Mouse (Mus musculus) gastrocnemius, adult 2 months (tissue): ENCODE data around the gene Tsr3. TPM values are rescaled to one million over a fixed set of nuclear protein-coding genes. Genes with fewer than 3 reads are reported as not detected.
A peak's percentile ranks its signal among the peaks of the same experiment; 100 is the strongest.
"Not testable (repeated sequence)": the region's sequence is repeated elsewhere in the genome, so short reads cannot be mapped to it uniquely, and the experiment has no call there.

ENCODE experiments used
- DNase-seq: peaks from one replicate; pipeline ENCODE4 v3.0.0; 2022
- H3K27ac ChIP-seq: fragments of 200-600 bp; 2 replicates; pipeline ENCODE4 v1.8.1; 2022; ENCODE audit warnings: mild to moderate bottlenecking
- H3K4me3 ChIP-seq: fragments of 200-600 bp; 2 replicates; pipeline ENCODE4 v1.8.1; 2022; ENCODE audit warnings: mild to moderate bottlenecking, moderate library complexity
- CTCF ChIP-seq: fragments of 200-600 bp; IDR thresholded peaks from 2 replicates; pipeline ENCODE4 v1.8.1; 2022; ENCODE audit warnings: antibody characterized with exemption, mild to moderate bottlenecking, moderate library complexity
- intact Hi-C: fragments of 180-260 bp; cut with DNase I; formaldehyde crosslinking; loops from one replicate; pipeline ENCODE4 v1.15.1; 2025
- total RNA-seq, 2 experiments: library from RNA; stranded (reverse); gene quantifications; 2 replicates each; pipeline ENCODE4 v1.2.3; 2021

Tsr3 gene
- total RNA-seq, 2 experiments from 2014 or later: 16.3 to 17.5 TPM

DNA sequence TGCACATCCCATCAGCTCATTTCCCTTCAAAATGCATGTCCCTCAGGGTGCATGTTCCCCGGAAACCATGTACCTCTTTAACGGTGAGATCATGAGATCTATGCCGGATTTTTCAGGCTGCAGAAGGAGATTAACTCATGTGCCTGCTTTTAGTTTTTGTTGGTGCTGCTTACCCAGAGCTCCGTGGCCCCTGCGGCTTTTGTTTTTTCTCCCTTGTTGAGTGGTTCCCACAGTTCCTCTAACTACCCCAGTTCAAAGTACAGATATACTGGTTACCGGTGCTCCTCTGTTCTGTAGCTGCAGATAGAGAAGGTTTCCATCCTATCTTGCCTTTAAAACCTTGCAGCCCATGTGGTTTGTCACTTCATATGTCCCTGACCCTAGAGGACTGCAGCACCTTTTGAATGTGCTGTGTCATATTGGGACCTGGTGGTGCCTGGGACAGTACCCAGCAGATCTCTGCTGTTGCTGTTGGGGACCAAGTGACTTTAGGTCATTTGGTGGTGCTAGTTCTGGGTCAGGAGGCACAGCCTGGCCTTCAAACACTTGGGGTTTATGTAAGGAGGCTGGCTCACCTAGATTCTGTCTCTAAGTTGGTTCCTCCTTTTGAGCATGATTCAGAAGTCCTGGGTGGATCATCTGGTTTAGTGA lies 16.9 kb upstream of the Tsr3 start:
- TF ChIP-seq CTCF: no peak
- intact Hi-C loops: no loop called here
- H3K4me3 ChIP-seq: peak overlapping the region; percentile 61

GRCm38 (mm10) chr17:25224586-25225222 lies 15.3 kb upstream of the Tsr3 start:
- Histone ChIP-seq H3K27ac (no peak overlapping the region), H3K4me3 (no peak overlapping the region)
- intact Hi-C loops: no loop called here
- no peak for TF ChIP-seq CTCF
- no peak for DNase-seq

More for the DNA sequence above, 16.9 kb upstream of the Tsr3 start:
- no peak for DNase-seq
- H3K27ac ChIP-seq: peak overlapping the region; percentile 39

DNA sequence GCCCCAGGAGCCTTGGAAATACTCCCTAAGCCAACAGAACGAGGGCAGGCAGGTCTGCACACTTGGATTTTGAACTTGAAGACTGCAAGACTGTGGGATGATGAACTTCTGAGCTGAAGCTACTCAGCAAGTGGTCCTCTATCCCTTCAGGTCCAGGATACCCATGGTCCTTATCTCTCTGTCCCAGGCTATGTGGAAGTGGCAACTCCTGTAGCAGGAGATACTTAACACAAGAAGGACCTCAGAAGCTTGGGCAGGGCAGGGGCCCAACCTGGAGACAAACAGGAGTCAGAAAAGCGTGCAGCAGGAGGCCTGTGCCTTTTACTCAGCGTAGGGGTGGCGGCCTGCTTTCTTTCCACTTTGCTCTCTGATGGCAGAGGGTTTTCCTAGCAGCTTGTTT lies 14.3 kb upstream of the Tsr3 start:
- no peak for TF ChIP-seq CTCF
- no peak overlapping the region for H3K27ac ChIP-seq
- no peak for DNase-seq
- no peak overlapping the region for H3K4me3 ChIP-seq
- intact Hi-C loops: no loop called here

GRCm38 (mm10) chr17:25227991-25228390 lies 12.0 kb upstream of the Tsr3 start:
- TF ChIP-seq CTCF: no peak
- intact Hi-C loops: no loop called here
- Histone ChIP-seq H3K4me3 (no peak overlapping the region), H3K27ac (no peak overlapping the region)
- DNase-seq: no peak

GRCm38 (mm10) chr17:25230014-25230655 lies 9.8 kb upstream of the Tsr3 start:
- H3K27ac ChIP-seq, intact Hi-C loops, DNase-seq, H3K4me3 ChIP-seq: not testable (repeated sequence)

- intact Hi-C loops: no loop called here
- Histone ChIP-seq H3K27ac (no peak overlapping the region), H3K4me3 (no peak overlapping the region)
- no peak for TF ChIP-seq CTCF
- no peak for DNase-seq
These were observed 9.3 kb upstream of the Tsr3 start for GRCm38 (mm10) chr17:25230700-25231099.

DNA sequence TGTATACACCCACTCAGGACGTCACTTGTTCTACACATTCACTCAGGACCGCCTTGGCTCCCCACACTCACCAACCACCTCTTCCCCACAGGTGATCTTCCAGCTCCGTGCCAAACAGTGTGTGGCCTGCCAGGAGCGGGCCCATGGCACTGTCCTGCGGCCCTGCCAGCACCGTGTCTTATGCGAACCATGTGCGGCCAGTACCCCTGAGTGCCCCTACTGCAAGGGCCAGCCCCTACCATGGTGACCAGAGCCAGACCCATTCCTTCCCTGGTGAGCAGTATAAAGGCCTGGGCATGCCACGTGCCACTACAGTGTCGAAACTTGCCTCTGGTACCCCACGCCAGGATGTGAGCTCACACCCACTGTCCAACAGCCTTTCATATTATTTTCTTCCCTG lies 8.3 kb upstream of the Tsr3 start:
- H3K27ac ChIP-seq, intact Hi-C loops, H3K4me3 ChIP-seq, DNase-seq: not testable (repeated sequence)

- H3K4me3 ChIP-seq: no peak overlapping the region
- H3K27ac ChIP-seq: no peak overlapping the region
- no peak for TF ChIP-seq CTCF
- DNase-seq: no peak
- intact Hi-C loops: no loop called here
These were observed 4.3 kb upstream of the Tsr3 start for GRCm38 (mm10) chr17:25235635-25236034.

DNA sequence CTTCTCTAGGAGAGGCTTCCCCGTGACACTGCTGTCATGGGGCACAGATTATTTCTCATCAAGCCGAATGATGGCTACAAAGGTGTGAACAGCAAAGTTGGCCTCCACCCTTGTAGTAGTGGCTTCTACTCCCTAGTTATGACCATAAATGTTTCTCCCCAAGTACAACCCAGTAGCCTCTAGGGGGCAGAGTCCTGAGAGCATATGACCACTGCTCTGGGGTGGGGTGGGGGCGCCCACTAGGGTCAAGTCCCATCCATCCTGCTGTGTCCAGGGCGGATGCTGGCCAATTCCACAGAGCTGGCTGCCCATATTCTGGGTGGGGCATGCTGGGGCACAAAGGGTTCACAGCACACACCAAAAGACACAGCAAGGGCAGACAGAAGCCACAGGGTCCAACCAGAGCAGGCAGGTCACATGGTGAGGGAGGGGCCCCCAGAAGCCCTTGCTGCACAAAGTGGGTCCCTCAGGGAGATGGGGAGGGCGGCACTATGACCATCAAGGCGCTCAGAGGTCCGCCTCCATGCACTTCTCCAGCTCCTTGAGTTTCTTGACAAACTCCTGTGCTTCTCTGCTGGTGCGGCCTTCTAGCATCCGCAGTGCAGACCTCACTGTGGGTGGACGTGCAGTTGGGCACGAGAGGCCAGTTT lies 3.3 kb downstream of the Tsr3 start:
- no peak overlapping the region for H3K27ac ChIP-seq
- intact Hi-C loops: no loop called here
- DNase-seq: no peak
- TF ChIP-seq CTCF: peak; percentile 28; the same call in 1 of the 2 replicates
- H3K4me3 ChIP-seq: no peak overlapping the region

- H3K27ac ChIP-seq: no peak overlapping the region
- no peak overlapping the region for H3K4me3 ChIP-seq
- intact Hi-C loops: no loop called here
- no peak for DNase-seq
- no peak for TF ChIP-seq CTCF
These were observed 4.3 kb downstream of the Tsr3 start for GRCm38 (mm10) chr17:25244239-25244638.

- Histone ChIP-seq H3K4me3 (no peak overlapping the region), H3K27ac (no peak overlapping the region)
- TF ChIP-seq CTCF: no peak
- intact Hi-C loops: no loop called here
- no peak for DNase-seq
These were observed 8.2 kb downstream of the Tsr3 start for GRCm38 (mm10) chr17:25248033-25248750.

DNA sequence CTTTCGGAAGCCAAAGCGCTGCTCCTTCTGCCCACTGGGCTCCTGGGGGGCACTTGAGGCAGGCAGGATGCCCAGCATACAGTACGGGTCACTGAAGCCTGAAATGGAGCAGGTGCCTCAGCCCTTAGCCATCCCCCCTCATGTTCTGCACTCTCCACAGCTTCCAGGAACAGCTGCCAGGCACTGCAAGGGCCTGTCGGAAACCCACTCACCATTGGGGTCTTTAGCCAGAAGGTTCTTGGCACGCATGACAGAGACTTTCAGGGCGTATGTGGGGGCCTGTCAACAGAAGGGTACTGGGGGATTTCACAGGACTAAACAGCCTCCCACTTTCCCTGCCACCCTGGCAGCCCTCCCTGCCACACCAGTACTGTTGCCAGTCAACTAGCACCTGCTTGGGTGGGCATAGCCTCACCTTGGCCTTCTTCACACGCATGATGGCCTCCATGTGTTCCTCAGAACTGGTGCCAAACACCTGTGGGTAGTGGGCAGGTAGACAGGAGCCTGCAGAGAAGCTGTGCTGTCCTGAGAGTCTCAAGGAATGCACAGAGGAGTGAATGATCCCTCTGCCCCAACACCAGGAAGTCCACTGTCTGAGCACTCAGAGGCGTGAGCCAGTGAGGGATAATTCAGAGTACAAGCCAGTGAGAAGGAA lies 10.3 kb downstream of the Tsr3 start:
- intact Hi-C loops: no loop called here
- no peak for TF ChIP-seq CTCF
- no peak overlapping the region for H3K4me3 ChIP-seq
- H3K27ac ChIP-seq: no peak overlapping the region
- DNase-seq: no peak
